ENCODE assay signal across 21 mouse cellular contexts in the genomic region with DNA sequence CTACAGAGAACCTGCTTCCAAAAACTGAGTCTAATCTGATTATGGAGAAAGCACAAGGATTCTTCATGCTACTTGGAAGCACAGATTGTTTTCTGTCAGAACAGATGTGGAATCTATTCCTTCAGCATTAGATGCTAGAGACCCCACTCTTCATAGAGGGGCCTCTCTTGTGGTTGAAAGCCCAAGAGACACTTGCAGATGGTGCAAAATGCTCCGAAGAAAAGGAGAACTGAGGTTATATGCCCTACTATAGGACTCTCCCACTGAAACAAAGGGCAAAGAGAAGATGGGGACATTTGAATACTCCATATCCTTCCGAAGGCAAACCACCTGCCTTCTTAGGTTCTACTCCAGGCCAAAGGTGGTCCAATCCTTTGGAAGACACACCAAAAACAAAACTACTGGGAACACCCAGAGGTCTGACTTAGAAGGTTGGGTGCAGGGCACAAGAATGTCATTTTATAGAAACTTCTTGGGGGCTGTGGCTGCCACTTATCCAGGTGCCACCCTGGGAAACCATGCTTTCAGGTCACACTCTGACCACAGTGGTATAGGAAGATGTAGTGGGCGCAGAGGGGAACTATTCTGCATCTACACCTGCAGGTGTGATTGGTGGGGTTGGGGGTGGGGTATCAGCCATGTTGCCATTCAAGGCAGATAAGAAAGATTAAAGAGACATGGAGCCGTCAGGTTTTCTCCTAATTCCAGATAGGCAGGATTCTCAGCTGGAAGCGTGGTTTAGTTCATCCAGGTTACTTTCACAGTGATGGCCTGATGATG. TPM values are rescaled to one million over a fixed set of nuclear protein-coding genes. Genes with fewer than 3 reads are reported as not detected.
DNase-seq lines count a peak whose midpoint lies in the region; ATAC-seq and TF ChIP-seq lines count a peak whose summit lies in the region.
"Had no signal": no experiment of that assay in that cellular context is flagged by ENCODE, and none has a peak within 500 bp of the region (broad histone marks: within the 10 kb centered on the region; RNA-seq: fewer than 3 reads in every experiment).

No protein-coding gene starts in this region.

- no peak overlapping the region for H3K4me3 ChIP-seq in spleen, adult 2 months (ENCODE audit: extremely low read depth, insufficient read depth, insufficient read length)
- no peak overlapping the region for H3K4me3 ChIP-seq in liver, postnatal 0 days (ENCODE audit: low read depth, low read length)
- no peak overlapping the region for H3K4me3 ChIP-seq in forebrain, embryonic 10.5 days
- no peak overlapping the region for H3K4me3 ChIP-seq in intestine, postnatal 0 days (ENCODE audit: low read depth, low read length)
- H3K4me3 ChIP-seq: embryonic facial prominence, embryonic 12.5 days; erythroblast, embryonic 14.5 days; heart, embryonic 13.5 days; hindbrain, embryonic 15.5 days; intestine, embryonic 15.5 days; limb, embryonic 12.5 days; midbrain, embryonic 12.5 days had no signal

- no peaks in the 10 kb centered on the region for H3K9me3 ChIP-seq in liver, postnatal 0 days (ENCODE audit: low read length)
- H3K9me3 ChIP-seq in forebrain, embryonic 10.5 days: no peaks in the 10 kb centered on the region
- no peaks in the 10 kb centered on the region for H3K9me3 ChIP-seq in intestine, postnatal 0 days (ENCODE audit: control insufficient read depth)
- H3K9me3 ChIP-seq: embryonic facial prominence, embryonic 12.5 days; heart, embryonic 13.5 days; hindbrain, embryonic 15.5 days; intestine, embryonic 15.5 days; limb, embryonic 12.5 days; midbrain, embryonic 12.5 days had no signal

- H3K27ac ChIP-seq in spleen, adult 2 months (ENCODE audit: insufficient read depth, low read length): peak overlapping the region; percentile 5; the same call in 1 of the 2 replicates
- H3K27ac ChIP-seq in liver, postnatal 0 days (ENCODE audit: low read depth): 0 out of 2 replicates have a peak overlapping the region, but pooled peaks have one; percentile 42
- H3K27ac ChIP-seq in forebrain, embryonic 10.5 days: no peak overlapping the region
- no peak overlapping the region for H3K27ac ChIP-seq in intestine, postnatal 0 days (ENCODE audit: low read depth, low read length)
- H3K27ac ChIP-seq: embryonic facial prominence, embryonic 12.5 days; heart, embryonic 13.5 days; hindbrain, embryonic 15.5 days; intestine, embryonic 15.5 days; limb, embryonic 12.5 days; midbrain, embryonic 12.5 days had no signal

- no peak for DNase-seq in spleen, adult 2 months (ENCODE audit: low read depth in 1 of 2, low spot score in 2 of 2)
- no peak for DNase-seq in spleen, postnatal 36 days (ENCODE audit: low spot score in 2 of 2)
- no peak for DNase-seq in liver, postnatal 0 days
- peak; percentile 62 for DNase-seq in thymus, postnatal 0 days (ENCODE audit: low spot score)
- no peak for DNase-seq in forebrain, embryonic 10.5 days (ENCODE audit: extremely low spot score, low spot score)
- DNase-seq in right cerebral cortex, adult 18-20 months: no peak
- DNase-seq: cerebellum, adult 9-10 months; forebrain, postnatal 0 days; heart, postnatal 4 days; lung, embryonic 14.5 days; lung, postnatal 36 days; right cerebral cortex, postnatal 14 days; spleen, adult 18-20 months had no signal

- ATAC-seq in liver, postnatal 0 days: no peak
- ATAC-seq in intestine, postnatal 0 days: no peak
- ATAC-seq: forebrain, postnatal 0 days; intestine, embryonic 15.5 days had no signal

- H3K36me3 ChIP-seq in spleen, adult 2 months (ENCODE audit: control insufficient read depth, insufficient read depth, low read length): no peaks in the 10 kb centered on the region
- H3K36me3 ChIP-seq in liver, postnatal 0 days (replicated peaks; ENCODE audit: insufficient read depth, low read length): no peaks in the 10 kb centered on the region
- no peaks in the 10 kb centered on the region for H3K36me3 ChIP-seq in forebrain, embryonic 10.5 days (replicated peaks)
- no peaks in the 10 kb centered on the region for H3K36me3 ChIP-seq in intestine, postnatal 0 days (ENCODE audit: control insufficient read depth, insufficient read depth)
- H3K36me3 ChIP-seq: embryonic facial prominence, embryonic 12.5 days; heart, embryonic 13.5 days; hindbrain, embryonic 15.5 days; intestine, embryonic 15.5 days; limb, embryonic 12.5 days; midbrain, embryonic 12.5 days had no signal

- peaks cover 17% of the 10 kb centered on the region for H3K4me1 ChIP-seq in spleen, adult 2 months (ENCODE audit: control insufficient read depth, insufficient read depth, insufficient read length)
- peaks cover 20% of the 10 kb centered on the region for H3K4me1 ChIP-seq in liver, postnatal 0 days (ENCODE audit: insufficient read depth)
- H3K4me1 ChIP-seq in forebrain, embryonic 10.5 days: no peaks in the 10 kb centered on the region
- no peaks in the 10 kb centered on the region for H3K4me1 ChIP-seq in intestine, postnatal 0 days (replicated peaks; ENCODE audit: control insufficient read depth, insufficient read depth, low read length)
- H3K4me1 ChIP-seq: embryonic facial prominence, embryonic 12.5 days; heart, embryonic 13.5 days; hindbrain, embryonic 15.5 days; intestine, embryonic 15.5 days; limb, embryonic 12.5 days; midbrain, embryonic 12.5 days had no signal

- no peak overlapping the region for H3K4me2 ChIP-seq in liver, postnatal 0 days (ENCODE audit: low read depth, low read length)
- no peak overlapping the region for H3K4me2 ChIP-seq in intestine, postnatal 0 days (replicated peaks; ENCODE audit: low read depth)
- H3K4me2 ChIP-seq: embryonic facial prominence, embryonic 12.5 days; heart, embryonic 13.5 days; hindbrain, embryonic 15.5 days; intestine, embryonic 15.5 days; limb, embryonic 12.5 days; lung, embryonic 14.5 days; midbrain, embryonic 12.5 days had no signal

- WGBS in spleen, adult 2 months: 39% methylated on average over 5 of the region's 5 CpGs
- 54% methylated on average over 5 of the region's 5 CpGs for WGBS in liver, postnatal 0 days (ENCODE audit: insufficient replicate concordance)
- 87% methylated on average over 5 of the region's 5 CpGs for WGBS in forebrain, embryonic 10.5 days
- 82% methylated on average over 5 of the region's 5 CpGs for WGBS in intestine, postnatal 0 days

- TF ChIP-seq CTCF in spleen, adult 2 months (IDR thresholded peaks at IDR 0.05; ENCODE audit: extremely low read depth, insufficient read depth, insufficient read length, insufficient replicate concordance): no peak
- TF ChIP-seq CTCF in liver, postnatal 0 days (IDR thresholded peaks at IDR 0.05; ENCODE audit: low read depth): no peak
- no peak for TF ChIP-seq CTCF in intestine, postnatal 0 days (IDR thresholded peaks at IDR 0.05; ENCODE audit: low read depth)

- no peak for TF ChIP-seq POLR2A in spleen, adult 2 months (IDR thresholded peaks at IDR 0.05; ENCODE audit: low read depth, low read length)

- no peaks in the 10 kb centered on the region for H3K27me3 ChIP-seq in spleen, adult 2 months (ENCODE audit: control insufficient read depth, insufficient read depth, low read length)
- no peaks in the 10 kb centered on the region for H3K27me3 ChIP-seq in liver, postnatal 0 days (ENCODE audit: insufficient read depth, low read length)
- no peaks in the 10 kb centered on the region for H3K27me3 ChIP-seq in forebrain, embryonic 10.5 days (ENCODE audit: poor library complexity, severe bottlenecking)
- no peaks in the 10 kb centered on the region for H3K27me3 ChIP-seq in intestine, postnatal 0 days (replicated peaks; ENCODE audit: control insufficient read depth, insufficient read depth, low read length)
- H3K27me3 ChIP-seq: embryonic facial prominence, embryonic 12.5 days; heart, embryonic 13.5 days; hindbrain, embryonic 15.5 days; intestine, embryonic 15.5 days; limb, embryonic 12.5 days; midbrain, embryonic 12.5 days had no signal

- no peak overlapping the region for H3K9ac ChIP-seq in liver, postnatal 0 days (replicated peaks)
- no peak overlapping the region for H3K9ac ChIP-seq in intestine, postnatal 0 days (ENCODE audit: low read depth, low read length)
- H3K9ac ChIP-seq: embryonic facial prominence, embryonic 12.5 days; forebrain, postnatal 0 days; heart, embryonic 13.5 days; hindbrain, embryonic 15.5 days; intestine, embryonic 15.5 days; limb, embryonic 12.5 days; lung, embryonic 14.5 days; midbrain, embryonic 12.5 days had no signal

- no peak for TF ChIP-seq EP300 in liver, postnatal 0 days (IDR thresholded peaks at IDR 0.05; ENCODE audit: low read depth)

RNA-seq across cellular contexts. Expression of gene Cd47, which starts 47.1 kb away (rescaled TPM):
- polyA plus RNA-seq in spleen, adult 2 months (2012; rRNA removed): 56.8 and 83.9 TPM in 2 replicates
- 285 and 286 TPM in 2 replicates for polyA plus RNA-seq in liver, postnatal 0 days (2015; fragmentation: Nextera tagmentation; extraction: Ambion mirVana)
- 354 and 407 TPM in 2 replicates for polyA plus RNA-seq in thymus, postnatal 0 days (2015; fragmentation: Nextera tagmentation; extraction: Ambion mirVana)
- 31.9 and 32.8 TPM in 2 replicates for polyA plus RNA-seq in forebrain, embryonic 10.5 days (2016; fragmentation: Nextera tagmentation; extraction: Ambion mirVana)
- 98.2 and 113 TPM in 2 replicates for polyA plus RNA-seq in intestine, postnatal 0 days (2015; fragmentation: Nextera tagmentation; extraction: Ambion mirVana)

Comparison
In these comparisons a context has a peak if more than half of its experiments do, and no peak if none do; other contexts are left out.
1. H3K27ac ChIP-seq: peak in spleen, adult 2 months (single experiment) and liver, postnatal 0 days (single experiment); none in forebrain, embryonic 10.5 days (single experiment) and intestine, postnatal 0 days (single experiment).